Mouse (Mus musculus) limb, embryonic 14.5 days (tissue): ENCODE data around the gene Ube2z. TPM values are rescaled to one million over a fixed set of nuclear protein-coding genes. Genes with fewer than 3 reads are reported as not detected.
A peak's percentile ranks its signal among the peaks of the same experiment; 100 is the strongest.

Experiments used
- ATAC-seq: fragments of 200-750 bp; cut with Nextera tagmentation; 2 replicates; pipeline ENCODE4 v1.8.0; 2017; ENCODE audit warnings: low read depth, moderate number of reproducible peaks, moderate TSS enrichment; ENCODE audit not compliant: low FRiP score
- DNase-seq: peaks from one replicate; pipeline ENCODE4 v3.0.0-alpha.2; 2015; ENCODE audit warnings: low spot score
- H3K27ac ChIP-seq: fragments of 300-500 bp; sonication (generic); replicated peaks from 2 replicates; pipeline ENCODE4 v1.5.1; 2014; ENCODE audit warnings: low read depth, mild to moderate bottlenecking, low read length, moderate library complexity, mixed read lengths
- H3K27me3 ChIP-seq: fragments of 300-500 bp; sonication (generic); 2 replicates; pipeline ENCODE4 v1.6.1; 2014; ENCODE audit warnings: low read length, mixed read lengths; ENCODE audit not compliant: control insufficient read depth, insufficient read depth
- H3K36me3 ChIP-seq: fragments of 300-500 bp; sonication (generic); 2 replicates; pipeline ENCODE4 v1.6.1; 2014; ENCODE audit warnings: mild to moderate bottlenecking, low read length, moderate library complexity, mixed read lengths; ENCODE audit not compliant: control insufficient read depth, insufficient read depth
- H3K4me1 ChIP-seq: fragments of 300-500 bp; sonication (generic); 2 replicates; pipeline ENCODE4 v1.6.1; 2014; ENCODE audit warnings: antibody characterized with exemption, low read length, mixed read lengths; ENCODE audit not compliant: control insufficient read depth, insufficient read depth
- H3K4me2 ChIP-seq: fragments of 300-500 bp; sonication (generic); replicated peaks from 2 replicates; pipeline ENCODE4 v1.6.1; 2014; ENCODE audit warnings: low read depth, mild to moderate bottlenecking, low read length, moderate library complexity; ENCODE audit not compliant: severe bottlenecking
- H3K4me3 ChIP-seq: fragments of 300-500 bp; sonication (generic); replicated peaks from 2 replicates; pipeline ENCODE4 v1.5.1; 2014; ENCODE audit warnings: low read length
- H3K9ac ChIP-seq: fragments of 300-500 bp; sonication (generic); 2 replicates; pipeline ENCODE4 v1.6.1; 2014; ENCODE audit warnings: mild to moderate bottlenecking, low read depth, low read length, moderate library complexity; ENCODE audit not compliant: severe bottlenecking
- H3K9me3 ChIP-seq: fragments of 300-500 bp; sonication (generic); 2 replicates; pipeline ENCODE4 v1.6.1; 2016; ENCODE audit warnings: low read length; ENCODE audit not compliant: control insufficient read depth
- POLR2A ChIP-seq: fragments of 200-500 bp; IDR thresholded peaks from 2 replicates; pipeline ENCODE4 v1.8.0; 2012; ENCODE audit warnings: inconsistent platforms, mild to moderate bottlenecking, moderate library complexity, borderline replicate concordance; ENCODE audit not compliant: insufficient read depth, insufficient read length; ENCODE audit errors: extremely low read depth
- WGBS: fragments of 180-500 bp; shearing (Covaris S2); extraction: QIAGEN DNeasy Blood & Tissue Kit; methylation state at CpG from one replicate; pipeline ENCODE4 v1.1.7; 2014; 5-methylcytosine and 5-hydroxymethylcytosine counted together
- polyA plus RNA-seq, 2 experiments: library from polyadenylated mRNA; depleted of rRNA in 1 of 2; stranded (reverse) in 1 of 2; unstranded in 1 of 2; fragments of >200 nt; fragmentation: Nextera tagmentation in 1 of 2; extraction: Ambion mirVana in 1 of 2; gene quantifications; 2 replicates each; pipeline versions ENCODE4 v1.2.1 to v1.2.3; 2012 to 2014

Ube2z gene
- polyA plus RNA-seq, 2 experiments: 40.9 to 68.9 TPM

- ATAC-seq (no peak), DNase-seq (no peak)
- H3K9me3 ChIP-seq: no peaks in the 10 kb centered on the region
- H3K9ac ChIP-seq: peak overlapping the region; percentile 42
- H3K4me3 ChIP-seq: peak overlapping the region; percentile 65
- H3K27ac ChIP-seq: peak overlapping the region; percentile 65
- peak overlapping the region; percentile 59 for H3K4me2 ChIP-seq
- H3K4me1 ChIP-seq: peaks cover 10% of the 10 kb centered on the region; the same call in 1 of the 2 replicates
- no peak for TF ChIP-seq POLR2A
- H3K36me3 ChIP-seq: peaks cover 14% of the 10 kb centered on the region
- H3K27me3 ChIP-seq: no peaks in the 10 kb centered on the region
- WGBS: 64% methylated on average over 13 of the region's 13 CpGs
These were observed 11.3 kb upstream of the Ube2z start for GRCm38 (mm10) chr11:96076221-96077105.

GRCm38 (mm10) chr11:96075509-96076220, 10.5 kb upstream of the Ube2z start, which contains the start of gene Atp5g1:
Gene Atp5g1 (minus strand): TSS chr11:96075670.
- 0 out of 2 replicates have a peak, but pooled peaks have one; percentile 74 for TF ChIP-seq POLR2A
- Histone ChIP-seq H3K36me3 (peaks cover 21% of the 10 kb centered on the region), H3K9ac (peak within 1 kb of the TSS; percentile 65), H3K4me1 (peaks cover 10% of the 10 kb centered on the region; the same call in 1 of the 2 replicates), H3K4me3 (peak within 1 kb of the TSS; percentile 65), H3K27ac (peak within 1 kb of the TSS; percentile 65), H3K27me3 (no peaks in the 10 kb centered on the region), H3K4me2 (peak within 1 kb of the TSS; percentile 70), H3K9me3 (no peaks in the 10 kb centered on the region)
- WGBS: under 1% methylated on average over 37 of the region's 37 CpGs
- ATAC-seq (peak; percentile 98), DNase-seq (peak; percentile 100)

- Histone ChIP-seq H3K4me3 (peak overlapping the region; percentile 65), H3K27ac (no peak overlapping the region), H3K36me3 (peaks cover 26% of the 10 kb centered on the region), H3K9me3 (no peaks in the 10 kb centered on the region), H3K4me2 (peak overlapping the region; percentile 70), H3K4me1 (peaks cover 10% of the 10 kb centered on the region; the same call in 1 of the 2 replicates), H3K9ac (peak overlapping the region; percentile 65), H3K27me3 (no peaks in the 10 kb centered on the region)
- DNase-seq: no peak
- no peak for TF ChIP-seq POLR2A
- 0% methylated on average over 15 of the region's 15 CpGs for WGBS
- no peak for ATAC-seq
These were observed 10.0 kb upstream of the Ube2z start for GRCm38 (mm10) chr11:96075177-96075508.

- peak overlapping the region; percentile 65 for H3K9ac ChIP-seq
- H3K4me2 ChIP-seq: peak overlapping the region; percentile 70
- no peaks in the 10 kb centered on the region for H3K9me3 ChIP-seq
- no peak for ATAC-seq
- WGBS: 16% methylated on average over 17 of the region's 17 CpGs
- no peaks in the 10 kb centered on the region for H3K27me3 ChIP-seq
- no peak overlapping the region for H3K27ac ChIP-seq
- peaks cover 31% of the 10 kb centered on the region for H3K36me3 ChIP-seq
- peaks cover 10% of the 10 kb centered on the region; the same call in 1 of the 2 replicates for H3K4me1 ChIP-seq
- TF ChIP-seq POLR2A: no peak
- DNase-seq: no peak
- H3K4me3 ChIP-seq: peak overlapping the region; percentile 65
These were observed 9.4 kb upstream of the Ube2z start for GRCm38 (mm10) chr11:96074351-96075176.
